Mouse (Mus musculus): ENCODE measurements around the gene Gm11983.

GRCm38 (mm10) chr11:6814486-6814885, 23.0 kb downstream of the Gm11983 start:
- TF ChIP-seq POLR2A (IDR thresholded peaks at IDR 0.05; ENCODE audit: borderline replicate concordance, extremely low read depth, insufficient read depth, insufficient read length, poor library complexity, severe bottlenecking) (no peak), CTCF (IDR thresholded peaks at IDR 0.05; ENCODE audit: borderline replicate concordance, extremely low read depth, insufficient read depth, insufficient read length) (no peak)

All from brain, embryonic 14.5 days (tissue).